Mouse (Mus musculus) CD8-positive naive resting alpha-beta T cell, adult 2 months (primary cell): ENCODE results near the gene Tmem131.
"Not testable (repeated sequence)": the region's sequence is repeated elsewhere in the genome, so short reads cannot be mapped to it uniquely, and the experiment has no call there.

Experiments
- DNase-seq, 2 experiments: peaks; one replicate each; pipeline ENCODE4 v3.0.0; 2022; ENCODE audit warnings: low read depth in 2 of 2, low spot score in 2 of 2

Tmem131 gene

GRCm38 (mm10) chr1:36920154-36920716 lies 23.2 kb downstream of the Tmem131 start:
- DNase-seq: peak in 1 of 2 experiments; percentile 22

- DNase-seq: peak in 1 of 2 experiments; percentile 25
These were observed 23.7 kb downstream of the Tmem131 start for GRCm38 (mm10) chr1:36919728-36920127.

GRCm38 (mm10) chr1:36917423-36917822 lies 26.0 kb downstream of the Tmem131 start:
- DNase-seq: no peak

- DNase-seq: no peak
These were observed 28.3 kb downstream of the Tmem131 start for GRCm38 (mm10) chr1:36915200-36915580.

- DNase-seq: no peak
These were observed 28.8 kb downstream of the Tmem131 start for GRCm38 (mm10) chr1:36914455-36915199.

GRCm38 (mm10) chr1:36913806-36914205 lies 29.7 kb downstream of the Tmem131 start:
- no peak for DNase-seq

- no peak for DNase-seq
These were observed 31.2 kb downstream of the Tmem131 start for GRCm38 (mm10) chr1:36912239-36912638.

- DNase-seq: no peak
These were observed 31.9 kb downstream of the Tmem131 start for GRCm38 (mm10) chr1:36911603-36912002.

GRCm38 (mm10) chr1:36910397-36910796 lies 33.1 kb downstream of the Tmem131 start:
- no peak for DNase-seq

- not testable (repeated sequence) for DNase-seq
These were observed 33.5 kb downstream of the Tmem131 start for GRCm38 (mm10) chr1:36909965-36910364.

GRCm38 (mm10) chr1:36905216-36905615 lies 38.2 kb downstream of the Tmem131 start:
- no peak for DNase-seq

- no peak for DNase-seq
These were observed 39.0 kb downstream of the Tmem131 start for GRCm38 (mm10) chr1:36904489-36904888.

- no peak for DNase-seq
These were observed 39.4 kb downstream of the Tmem131 start for GRCm38 (mm10) chr1:36904084-36904451.

GRCm38 (mm10) chr1:36903376-36904083 lies 39.9 kb downstream of the Tmem131 start:
- DNase-seq: no peak

GRCm38 (mm10) chr1:36902533-36903315 lies 40.7 kb downstream of the Tmem131 start:
- DNase-seq: no peak

GRCm38 (mm10) chr1:36899622-36900021 lies 43.8 kb downstream of the Tmem131 start:
- DNase-seq: no peak

GRCm38 (mm10) chr1:36896423-36896822 lies 47.0 kb downstream of the Tmem131 start:
- DNase-seq: no peak

GRCm38 (mm10) chr1:36895452-36895851 lies 48.0 kb downstream of the Tmem131 start:
- no peak for DNase-seq

- no peak for DNase-seq
These were observed 49.3 kb downstream of the Tmem131 start for GRCm38 (mm10) chr1:36894136-36894535.

- DNase-seq: not testable (repeated sequence)
These were observed 49.7 kb downstream of the Tmem131 start for GRCm38 (mm10) chr1:36893720-36894119.

- no peak for DNase-seq
These were observed 50.3 kb downstream of the Tmem131 start for GRCm38 (mm10) chr1:36893146-36893545.
